Mouse (Mus musculus) frontal cortex, postnatal 36 days (tissue): ENCODE results near the gene Adat1.
"Not testable (repeated sequence)": the region's sequence is repeated elsewhere in the genome, so short reads cannot be mapped to it uniquely, and the experiment has no call there.

ENCODE experiments used
- DNase-seq, 2 experiments: peaks; one replicate each; pipeline ENCODE4 v3.0.0; 2022; ENCODE audit warnings: low spot score in 2 of 2

The Adat1 gene

GRCm38 (mm10) chr8:111939516-111940142, 52.5 kb downstream of the Adat1 start:
- no peak for DNase-seq

GRCm38 (mm10) chr8:111938076-111938985, 53.8 kb downstream of the Adat1 start:
- DNase-seq = not testable (repeated sequence)

- DNase-seq = no peak
Measured at GRCm38 (mm10) chr8:111937184-111937583, 54.9 kb downstream of the Adat1 start.

GRCm38 (mm10) chr8:111934201-111934600, 57.9 kb downstream of the Adat1 start:
- DNase-seq = no peak

GRCm38 (mm10) chr8:111933348-111934076, 58.6 kb downstream of the Adat1 start, which contains the start of gene Tmem231:
TSS of gene Tmem231 (minus strand) at chr8:111933881.
- peak; percentile 90 to 93 for DNase-seq

- DNase-seq = no peak
Measured at GRCm38 (mm10) chr8:111932580-111933336, 59.3 kb downstream of the Adat1 start.

- DNase-seq = no peak
Measured at GRCm38 (mm10) chr8:111931721-111932120, 60.4 kb downstream of the Adat1 start.

DNA sequence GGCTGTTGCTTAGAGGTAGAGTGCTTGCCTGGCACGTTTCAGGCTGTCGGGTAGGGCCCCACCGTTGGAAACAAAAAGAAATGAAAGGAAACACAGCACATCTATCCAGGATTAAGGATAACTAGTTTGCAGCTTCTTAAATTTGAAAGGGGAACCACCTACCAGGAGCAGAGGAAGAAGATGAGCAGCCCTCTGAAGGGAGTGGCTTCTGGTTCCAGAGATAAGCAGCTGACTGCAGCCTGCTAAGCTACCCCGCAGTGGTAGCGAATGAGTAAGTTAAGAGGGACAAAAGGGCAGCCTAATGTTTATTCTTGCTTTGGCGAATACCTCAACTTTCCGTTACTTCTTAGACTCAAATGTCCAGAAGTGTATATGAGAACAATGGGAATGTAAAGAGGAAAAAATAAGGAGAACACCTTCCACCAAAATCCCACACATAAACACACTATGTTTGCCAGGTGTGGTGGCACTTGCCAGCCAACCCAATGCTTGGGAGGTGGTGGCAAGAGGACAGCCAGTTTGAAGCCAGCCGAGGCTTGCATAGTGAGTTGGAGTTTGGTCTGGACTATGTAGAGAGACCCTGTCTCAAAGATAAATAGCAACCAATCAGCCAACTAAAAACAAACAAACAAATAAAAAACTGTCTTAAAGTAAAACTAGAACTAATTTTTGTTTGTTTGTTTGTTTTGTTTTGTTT, 62.3 kb downstream of the Adat1 start:
- no peak for DNase-seq

- no peak for DNase-seq
Measured at GRCm38 (mm10) chr8:111924976-111925375, 67.1 kb downstream of the Adat1 start.

- DNase-seq = peak; percentile 26 to 39
Measured at GRCm38 (mm10) chr8:111923383-111923804, 68.7 kb downstream of the Adat1 start.

- DNase-seq = no peak
Measured at GRCm38 (mm10) chr8:111920971-111921370, 71.1 kb downstream of the Adat1 start.

DNA sequence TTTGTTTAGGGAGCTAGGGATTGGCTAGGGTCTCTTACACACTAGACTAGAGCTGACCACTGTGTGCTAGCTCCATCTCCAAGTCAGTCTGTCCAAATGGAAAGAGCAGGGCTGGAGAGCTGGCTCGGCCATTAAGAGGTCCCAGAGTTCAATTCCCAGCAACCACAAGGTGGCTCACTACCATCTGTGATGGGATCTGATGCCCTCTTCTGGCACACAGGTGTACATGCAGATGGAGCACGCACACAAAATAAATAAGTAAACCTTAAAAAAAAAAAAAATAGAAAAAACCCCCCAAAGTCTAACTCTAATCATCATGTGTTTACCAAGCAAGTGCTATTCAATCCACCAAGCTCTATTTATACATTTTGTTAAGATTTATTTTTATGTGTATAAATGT, 72.4 kb downstream of the Adat1 start:
- no peak for DNase-seq
